Mouse (Mus musculus) hindbrain, embryonic 16.5 days (tissue): ENCODE data around the gene Lgr4. TPM values are rescaled to one million over a fixed set of nuclear protein-coding genes. Genes with fewer than 3 reads are reported as not detected.

Experiments
- ATAC-seq: fragments of 200-750 bp; cut with Nextera tagmentation; 2 replicates; pipeline ENCODE4 v1.8.0; 2017; ENCODE audit warnings: moderate TSS enrichment, moderate library complexity
- H3K27ac ChIP-seq: fragments of 300-500 bp; sonication (generic); 2 replicates; pipeline ENCODE4 v1.5.1; 2014; ENCODE audit warnings: low read depth, mild to moderate bottlenecking, control low read depth, low read length, moderate library complexity
- H3K27me3 ChIP-seq: fragments of 300-500 bp; sonication (generic); replicated peaks from 2 replicates; pipeline ENCODE4 v1.6.1; 2014; ENCODE audit warnings: low read length; ENCODE audit not compliant: control insufficient read depth, insufficient read depth
- H3K36me3 ChIP-seq: fragments of 300-500 bp; sonication (generic); 2 replicates; pipeline ENCODE4 v1.6.1; 2014; ENCODE audit warnings: mild to moderate bottlenecking, low read length, moderate library complexity, mixed read lengths; ENCODE audit not compliant: control insufficient read depth, insufficient read depth
- H3K4me1 ChIP-seq: fragments of 300-500 bp; sonication (generic); 2 replicates; pipeline ENCODE4 v1.6.1; 2014; ENCODE audit warnings: low read depth, low read length; ENCODE audit not compliant: control insufficient read depth, insufficient read depth
- H3K4me2 ChIP-seq: fragments of 300-500 bp; sonication (generic); 2 replicates; pipeline ENCODE4 v1.6.1; 2014; ENCODE audit warnings: mild to moderate bottlenecking, low read length, control low read depth, moderate library complexity
- H3K4me3 ChIP-seq: fragments of 300-500 bp; sonication (generic); 2 replicates; pipeline ENCODE4 v1.5.1; 2014; ENCODE audit warnings: mild to moderate bottlenecking, low read length, control low read depth, moderate library complexity
- H3K9ac ChIP-seq: fragments of 300-500 bp; sonication (generic); 2 replicates; pipeline ENCODE4 v1.6.1; 2014; ENCODE audit warnings: low read depth, mild to moderate bottlenecking, control low read depth, low read length, moderate library complexity
- H3K9me3 ChIP-seq: fragments of 300-500 bp; sonication (generic); 2 replicates; pipeline ENCODE4 v1.6.1; 2014; ENCODE audit warnings: mild to moderate bottlenecking, low read length, moderate library complexity; ENCODE audit not compliant: control insufficient read depth
- WGBS: fragments of 180-500 bp; shearing (Covaris S2); extraction: QIAGEN DNeasy Blood & Tissue Kit; methylation state at CpG from one replicate; pipeline ENCODE4 v1.1.7; 2014; 5-methylcytosine and 5-hydroxymethylcytosine counted together
- polyA plus RNA-seq: library from polyadenylated mRNA; unstranded; fragments of >200 nt; fragmentation: Nextera tagmentation; extraction: Ambion mirVana; gene quantifications from 2 replicates; pipeline ENCODE4 v1.2.1, GENCODE M21; 2015

Gene Lgr4
- polyA plus RNA-seq, 1 experiment from 2014 or later = 7.0 TPM

GRCm38 (mm10) chr2:109891471-109891870 is 26.0 kb upstream of the Lgr4 start:
- peak overlapping the region; percentile 88 for H3K4me3 ChIP-seq
- H3K9ac ChIP-seq = peak overlapping the region; percentile 96
- H3K9me3 ChIP-seq = peaks cover 2% of the 10 kb centered on the region; the same call in 1 of the 2 replicates
- H3K27me3 ChIP-seq = no peaks in the 10 kb centered on the region
- H3K4me1 ChIP-seq = peaks cover 14% of the 10 kb centered on the region
- peak overlapping the region; percentile 94 for H3K27ac ChIP-seq
- no peak for ATAC-seq
- peak overlapping the region; percentile 88 for H3K4me2 ChIP-seq
- 9% methylated on average over 4 of the region's 4 CpGs for WGBS
- peaks cover 11% of the 10 kb centered on the region for H3K36me3 ChIP-seq

GRCm38 (mm10) chr2:109896311-109896710 is 21.1 kb upstream of the Lgr4 start:
- no peak for ATAC-seq
- no peak overlapping the region for H3K4me2 ChIP-seq
- peaks cover 14% of the 10 kb centered on the region for H3K4me1 ChIP-seq
- WGBS = 82% methylated on average over 7 of the region's 7 CpGs
- H3K27me3 ChIP-seq = no peaks in the 10 kb centered on the region
- no peak overlapping the region for H3K4me3 ChIP-seq
- no peak overlapping the region for H3K27ac ChIP-seq
- H3K9me3 ChIP-seq = no peaks in the 10 kb centered on the region
- no peak overlapping the region for H3K9ac ChIP-seq
- H3K36me3 ChIP-seq = peaks cover 27% of the 10 kb centered on the region

- H3K27me3 ChIP-seq = no peaks in the 10 kb centered on the region
- 83% methylated on average over 7 of the region's 7 CpGs for WGBS
- no peak overlapping the region for H3K4me3 ChIP-seq
- no peak overlapping the region for H3K4me2 ChIP-seq
- ATAC-seq = 0 out of 2 replicates have a peak, but pooled peaks have one; percentile 18
- no peak overlapping the region for H3K27ac ChIP-seq
- no peaks in the 10 kb centered on the region for H3K4me1 ChIP-seq
- no peak overlapping the region for H3K9ac ChIP-seq
- H3K9me3 ChIP-seq = no peaks in the 10 kb centered on the region
- peaks cover 16% of the 10 kb centered on the region for H3K36me3 ChIP-seq
These were observed 14.6 kb upstream of the Lgr4 start for GRCm38 (mm10) chr2:109902869-109903268.

- Histone ChIP-seq H3K4me3 (no peak overlapping the region), H3K36me3 (peaks cover 10% of the 10 kb centered on the region), H3K27me3 (no peaks in the 10 kb centered on the region), H3K9me3 (no peaks in the 10 kb centered on the region), H3K9ac (no peak overlapping the region), H3K4me2 (no peak overlapping the region), H3K4me1 (no peaks in the 10 kb centered on the region), H3K27ac (no peak overlapping the region)
- ATAC-seq = peak; percentile 81
- WGBS = under 1% methylated on average over 7 of the region's 7 CpGs
These were observed 13.2 kb upstream of the Lgr4 start for GRCm38 (mm10) chr2:109904171-109904821.

- Histone ChIP-seq H3K9me3 (no peaks in the 10 kb centered on the region), H3K27ac (no peak overlapping the region), H3K4me1 (no peaks in the 10 kb centered on the region), H3K4me2 (no peak overlapping the region), H3K36me3 (no peaks in the 10 kb centered on the region), H3K4me3 (no peak overlapping the region), H3K9ac (no peak overlapping the region), H3K27me3 (no peaks in the 10 kb centered on the region)
- WGBS = 78% methylated on average over 2 of the region's 2 CpGs
- ATAC-seq = no peak
These were observed 8.3 kb upstream of the Lgr4 start for GRCm38 (mm10) chr2:109909122-109909521.

GRCm38 (mm10) chr2:109912216-109912615 is 5.2 kb upstream of the Lgr4 start:
- Histone ChIP-seq H3K4me2 (no peak overlapping the region), H3K36me3 (no peaks in the 10 kb centered on the region), H3K27me3 (no peaks in the 10 kb centered on the region), H3K4me3 (no peak overlapping the region), H3K4me1 (no peaks in the 10 kb centered on the region), H3K9ac (no peak overlapping the region), H3K9me3 (no peaks in the 10 kb centered on the region), H3K27ac (no peak overlapping the region)
- 97% methylated on average over 8 of the region's 8 CpGs for WGBS
- no peak for ATAC-seq

- no peaks in the 10 kb centered on the region for H3K27me3 ChIP-seq
- WGBS = 89% methylated on average over 12 of the region's 12 CpGs
These were observed 4.7 kb upstream of the Lgr4 start for GRCm38 (mm10) chr2:109912766-109913165.

GRCm38 (mm10) chr2:109913241-109913640 is 4.2 kb upstream of the Lgr4 start:
- WGBS = 60% methylated on average over 8 of the region's 8 CpGs

More at GRCm38 (mm10) chr2:109912766-109913165, 4.7 kb upstream of the Lgr4 start:
- no peak overlapping the region for H3K4me3 ChIP-seq
- no peaks in the 10 kb centered on the region for H3K9me3 ChIP-seq
- no peak overlapping the region for H3K9ac ChIP-seq
- H3K4me1 ChIP-seq = no peaks in the 10 kb centered on the region
- ATAC-seq = no peak
- no peak overlapping the region for H3K4me2 ChIP-seq
- no peak overlapping the region for H3K27ac ChIP-seq
- no peaks in the 10 kb centered on the region for H3K36me3 ChIP-seq

GRCm38 (mm10) chr2:109914601-109915000 is 2.8 kb upstream of the Lgr4 start:
- no peak overlapping the region for H3K4me2 ChIP-seq
- H3K27ac ChIP-seq = no peak overlapping the region
- H3K9me3 ChIP-seq = no peaks in the 10 kb centered on the region
- H3K4me1 ChIP-seq = peaks cover 14% of the 10 kb centered on the region
- no peak overlapping the region for H3K4me3 ChIP-seq
- H3K36me3 ChIP-seq = no peaks in the 10 kb centered on the region
- no peak overlapping the region for H3K9ac ChIP-seq
- H3K27me3 ChIP-seq = no peaks in the 10 kb centered on the region
- no peak for ATAC-seq

More at GRCm38 (mm10) chr2:109913241-109913640, 4.2 kb upstream of the Lgr4 start:
- H3K4me1 ChIP-seq = no peaks in the 10 kb centered on the region
- no peaks in the 10 kb centered on the region for H3K27me3 ChIP-seq
- H3K36me3 ChIP-seq = no peaks in the 10 kb centered on the region
- ATAC-seq = no peak
- H3K27ac ChIP-seq = no peak overlapping the region
- H3K9me3 ChIP-seq = no peaks in the 10 kb centered on the region
- H3K9ac ChIP-seq = no peak overlapping the region
- H3K4me3 ChIP-seq = no peak overlapping the region
- H3K4me2 ChIP-seq = no peak overlapping the region
